Mouse (Mus musculus) megakaryocyte progenitor cell, adult 5-6 weeks (primary cell): ENCODE results near the gene Tmem176a. TPM values are rescaled to one million over a fixed set of nuclear protein-coding genes. Genes with fewer than 3 reads are reported as not detected.

ENCODE experiments used
- ATAC-seq: replicated peaks from 2 replicates; pipeline ENCODE4 v1.8.0; 2016; ENCODE audit warnings: mild to moderate bottlenecking, moderate TSS enrichment, inconsistent platforms; ENCODE audit not compliant: poor library complexity
- total RNA-seq, 2 experiments: library from RNA; stranded (forward) in 1 of 2; stranded (reverse) in 1 of 2; fragments of 157-497, 149-512 nt in 1 of 2; fragments of 200-1000 nt in 1 of 2; gene quantifications; 2 replicates each; pipeline versions ENCODE4 v1.2.3 to v1.2.4; 2015 to 2017

Tmem176a gene
- total RNA-seq, 2 experiments from 2014 or later = 22.1 to 39.1 TPM

DNA sequence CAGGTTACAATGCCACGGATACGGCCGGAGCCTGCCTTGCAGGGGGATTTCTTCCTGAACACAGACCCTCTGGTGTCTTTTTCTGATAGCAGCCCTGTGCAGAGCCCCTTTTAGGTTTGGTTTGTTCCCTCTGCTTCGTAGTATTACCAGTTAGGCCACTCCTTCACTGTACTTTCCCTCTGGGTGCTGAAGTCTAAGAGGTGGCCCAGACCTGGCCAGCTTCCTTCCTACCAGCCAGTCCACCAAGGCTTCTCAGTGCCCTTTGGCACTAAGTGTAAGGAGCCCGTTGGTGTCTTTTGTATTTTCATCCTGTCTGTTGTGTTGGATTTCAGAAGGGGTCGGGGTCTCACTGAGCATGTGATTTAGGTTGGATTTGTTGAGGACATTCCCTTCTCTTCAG, 34.8 kb downstream of the Tmem176a start:
- ATAC-seq = no peak

DNA sequence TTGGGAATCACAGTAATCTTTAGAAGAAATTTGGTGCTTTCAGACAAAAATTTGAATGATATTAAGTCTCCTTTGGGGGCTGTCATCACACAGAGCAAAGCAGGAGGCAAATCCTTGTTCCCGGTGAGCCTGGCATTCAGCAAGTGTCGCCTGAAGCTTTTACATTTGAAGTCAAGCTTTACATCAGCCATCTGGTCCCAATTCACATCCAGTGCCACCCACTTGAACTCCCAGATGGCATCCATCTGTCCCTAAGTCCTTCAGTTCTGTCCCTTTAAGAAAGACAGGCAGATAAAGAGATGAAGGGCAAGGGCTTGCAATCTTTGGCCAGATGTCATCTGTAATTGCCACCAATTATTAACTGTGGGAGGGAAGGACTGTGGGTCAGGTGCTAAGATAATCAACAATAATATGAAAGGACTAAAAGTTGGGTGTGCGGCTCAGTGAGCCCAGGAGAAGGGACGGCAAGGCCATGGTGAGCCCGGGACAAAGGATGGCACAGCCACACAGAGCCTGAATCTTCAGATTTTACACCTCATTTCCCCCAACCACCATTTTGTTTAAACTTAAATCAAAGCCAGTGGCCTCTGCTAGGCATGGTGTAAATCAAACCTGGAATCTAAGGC, 35.9 kb downstream of the Tmem176a start:
- no peak for ATAC-seq

GRCm38 (mm10) chr6:48894203-48894602, 53.5 kb downstream of the Tmem176a start:
- ATAC-seq = peak; percentile 86

- no peak; the same call in 1 of the 2 replicates for ATAC-seq
Measured at GRCm38 (mm10) chr6:48894938-48895818, 54.5 kb downstream of the Tmem176a start.

GRCm38 (mm10) chr6:48895941-48896340, 55.2 kb downstream of the Tmem176a start:
- ATAC-seq = no peak

Other genes with a start within 250 kb of the Tmem176a start
- 7.7 and 11.2 TPM in 2 replicates for gene Repin1, start 247.0 kb upstream of the Tmem176a start, total RNA-seq (2015)
- 10.0 and 16.6 TPM in 2 replicates for gene Repin1, start 247.0 kb upstream of the Tmem176a start, total RNA-seq (2017)
- gene Gm44965, start 247.0 kb upstream of the Tmem176a start, total RNA-seq (2015) = not detected in 2 replicates
- not detected in 2 replicates for gene Gm44965, start 247.0 kb upstream of the Tmem176a start, total RNA-seq (2017)
- 0.78 and 0.96 TPM in 2 replicates for gene Zfp775, start 238.9 kb upstream of the Tmem176a start, total RNA-seq (2015)
- 1.00 and 2.0 TPM in 2 replicates for gene Zfp775, start 238.9 kb upstream of the Tmem176a start, total RNA-seq (2017)
- gene AI854703, start 214.2 kb upstream of the Tmem176a start, total RNA-seq (2015) = 0.07 and 0.64 TPM in 2 replicates
- 0.08 and 0.61 TPM in 2 replicates for gene AI854703, start 214.2 kb upstream of the Tmem176a start, total RNA-seq (2017)
- 0.27 and 1.1 TPM in 2 replicates for gene Gimap8, start 193.7 kb upstream of the Tmem176a start, total RNA-seq (2015)
- 0.50 and 2.0 TPM in 2 replicates for gene Gimap8, start 193.7 kb upstream of the Tmem176a start, total RNA-seq (2017)
- gene Gimap9, start 164.8 kb upstream of the Tmem176a start, total RNA-seq (2015) = 10.7 and 14.5 TPM in 2 replicates
- gene Gimap9, start 164.8 kb upstream of the Tmem176a start, total RNA-seq (2017) = 17.2 and 29.9 TPM in 2 replicates
- 0.39 and 1.7 TPM in 2 replicates for gene Gimap4, start 156.4 kb upstream of the Tmem176a start, total RNA-seq (2015)
- gene Gimap4, start 156.4 kb upstream of the Tmem176a start, total RNA-seq (2017) = 2.9 and 3.1 TPM in 2 replicates
- 2.5 and 6.7 TPM in 2 replicates for gene Gimap6, start 132.7 kb upstream of the Tmem176a start, total RNA-seq (2015)
- gene Gimap6, start 132.7 kb upstream of the Tmem176a start, total RNA-seq (2017) = 3.5 and 15.6 TPM in 2 replicates
- gene Gm28053, start 122.3 kb upstream of the Tmem176a start, total RNA-seq (2015) = not detected in 2 replicates
- gene Gm28053, start 122.3 kb upstream of the Tmem176a start, total RNA-seq (2017) = 20.7 and 26.7 TPM in 2 replicates
- 0.22 TPM in 1 of 2 replicates, not detected in the other for gene Gimap7, start 122.3 kb upstream of the Tmem176a start, total RNA-seq (2015)
- 0.29 and 1.3 TPM in 2 replicates for gene Gimap7, start 122.3 kb upstream of the Tmem176a start, total RNA-seq (2017)
- gene Gimap1, start 101.9 kb upstream of the Tmem176a start, total RNA-seq (2015) = 1.2 and 5.1 TPM in 2 replicates
- gene Gimap1, start 101.9 kb upstream of the Tmem176a start, total RNA-seq (2017) = 3.7 and 9.1 TPM in 2 replicates
- gene Gimap5, start 94.7 kb upstream of the Tmem176a start, total RNA-seq (2015) = 0.07 and 1.1 TPM in 2 replicates
- gene Gimap5, start 94.7 kb upstream of the Tmem176a start, total RNA-seq (2017) = 0.08 and 2.0 TPM in 2 replicates
- gene Gimap3, start 70.1 kb upstream of the Tmem176a start, total RNA-seq (2015) = 0.12 and 0.62 TPM in 2 replicates
- 0.61 TPM in 1 of 2 replicates, not detected in the other for gene Gimap3, start 70.1 kb upstream of the Tmem176a start, total RNA-seq (2017)
- gene Tmem176b, start 577 bp downstream of the Tmem176a start, total RNA-seq (2015) = 90.6 and 115 TPM in 2 replicates
- 84.2 and 92.0 TPM in 2 replicates for gene Tmem176b, start 577 bp downstream of the Tmem176a start, total RNA-seq (2017)
- gene Aoc1, start 32.0 kb downstream of the Tmem176a start, total RNA-seq (2015) = 0.12 and 0.20 TPM in 2 replicates
- gene Aoc1, start 32.0 kb downstream of the Tmem176a start, total RNA-seq (2017) = 0.17 TPM in 1 of 2 replicates, not detected in the other
- gene 1600015I10Rik, start 89.0 kb downstream of the Tmem176a start, total RNA-seq (2015) = not detected in 2 replicates
- gene 1600015I10Rik, start 89.0 kb downstream of the Tmem176a start, total RNA-seq (2017) = not detected in 2 replicates
- gene Doxl2, start 134.0 kb downstream of the Tmem176a start, total RNA-seq (2015) = not detected in 2 replicates
- gene Doxl2, start 134.0 kb downstream of the Tmem176a start, total RNA-seq (2017) = not detected in 2 replicates
- not detected in 2 replicates for gene Svs1, start 145.9 kb downstream of the Tmem176a start, total RNA-seq (2015)
- gene Svs1, start 145.9 kb downstream of the Tmem176a start, total RNA-seq (2017) = not detected in 2 replicates
- gene Gpnmb, start 195.6 kb downstream of the Tmem176a start, total RNA-seq (2015) = 0.32 TPM in 1 of 2 replicates, not detected in the other
- 0.25 TPM in 1 of 2 replicates, not detected in the other for gene Gpnmb, start 195.6 kb downstream of the Tmem176a start, total RNA-seq (2017)
- 35.0 and 48.5 TPM in 2 replicates for gene Malsu1, start 232.9 kb downstream of the Tmem176a start, total RNA-seq (2015)
- 25.6 and 37.8 TPM in 2 replicates for gene Malsu1, start 232.9 kb downstream of the Tmem176a start, total RNA-seq (2017)